Mouse (Mus musculus) heart, embryonic 16.5 days (tissue): Measurements from ENCODE around the gene Tpcn1. TPM values are rescaled to one million over a fixed set of nuclear protein-coding genes. Genes with fewer than 3 reads are reported as not detected.

Experiments
- ATAC-seq: fragments of 200-750 bp; cut with Nextera tagmentation; replicated peaks from 2 replicates; pipeline ENCODE4 v1.8.0; 2017; ENCODE audit warnings: moderate number of reproducible peaks; ENCODE audit not compliant: insufficient read depth, low FRiP score; ENCODE audit errors: extremely low read depth
- H3K27ac ChIP-seq: fragments of 300-500 bp; sonication (generic); 2 replicates; pipeline ENCODE4 v1.5.1; 2014; ENCODE audit warnings: mild to moderate bottlenecking, low read length, control low read depth, moderate library complexity
- H3K27me3 ChIP-seq: fragments of 300-500 bp; sonication (generic); 2 replicates; pipeline ENCODE4 v1.6.1; 2014; ENCODE audit warnings: low read length, mixed read lengths; ENCODE audit not compliant: control insufficient read depth, insufficient read depth
- H3K36me3 ChIP-seq: fragments of 300-500 bp; sonication (generic); 2 replicates; pipeline ENCODE4 v1.6.1; 2014; ENCODE audit not compliant: control insufficient read depth, insufficient read depth
- H3K4me1 ChIP-seq: fragments of 300-500 bp; sonication (generic); 2 replicates; pipeline ENCODE4 v1.6.1; 2014; ENCODE audit warnings: low read length, mixed read lengths; ENCODE audit not compliant: control insufficient read depth, insufficient read depth
- H3K4me2 ChIP-seq: fragments of 300-500 bp; sonication (generic); 2 replicates; pipeline ENCODE4 v1.6.1; 2014; ENCODE audit warnings: low read depth, mild to moderate bottlenecking, control low read depth, low read length
- H3K4me3 ChIP-seq: fragments of 300-500 bp; sonication (generic); 2 replicates; pipeline ENCODE4 v1.5.1; 2014; ENCODE audit warnings: mild to moderate bottlenecking, control low read depth, low read length
- H3K9ac ChIP-seq: fragments of 300-500 bp; sonication (generic); 2 replicates; pipeline ENCODE4 v1.6.1; 2014; ENCODE audit warnings: low read length, control low read depth
- H3K9me3 ChIP-seq: fragments of 300-500 bp; sonication (generic); replicated peaks from 2 replicates; pipeline ENCODE4 v1.6.1; 2016; ENCODE audit warnings: low read length; ENCODE audit not compliant: control insufficient read depth
- WGBS: fragments of 180-500 bp; shearing (Covaris S2); extraction: QIAGEN DNeasy Blood & Tissue Kit; methylation state at CpG from one replicate; pipeline ENCODE4 v1.1.7; 2014; 5-methylcytosine and 5-hydroxymethylcytosine counted together
- polyA plus RNA-seq: library from polyadenylated mRNA; unstranded; fragments of >200 nt; fragmentation: Nextera tagmentation; extraction: Ambion mirVana; gene quantifications from 2 replicates; pipeline ENCODE4 v1.2.1, GENCODE M21; 2015

Tpcn1 gene
- polyA plus RNA-seq: 14.5 TPM in 2 replicates

- H3K27me3 ChIP-seq: no peaks in the 10 kb centered on the region
- H3K4me2 ChIP-seq: peak within 1 kb of the TSS; percentile 81
- WGBS: under 1% methylated on average over 35 of the region's 35 CpGs
- H3K36me3 ChIP-seq: peaks cover 15% of the 10 kb centered on the region
- peak within 1 kb of the TSS; percentile 88 for H3K9ac ChIP-seq
- peak within 1 kb of the TSS; percentile 74 for H3K27ac ChIP-seq
- H3K4me1 ChIP-seq: peaks cover 22% of the 10 kb centered on the region
- H3K4me3 ChIP-seq: peak within 1 kb of the TSS; percentile 79
- peaks cover 5% of the 10 kb centered on the region; the same call in 1 of the 2 replicates for H3K9me3 ChIP-seq
- peak; percentile 99 for ATAC-seq
Observed at GRCm38 (mm10) chr5:120588569-120589094, at the start of gene Tpcn1, which contains the start of gene Iqcd. Gene Tpcn1 (minus strand): TSS chr5:120588673. Gene Iqcd (plus strand): TSS chr5:120589016.

DNA sequence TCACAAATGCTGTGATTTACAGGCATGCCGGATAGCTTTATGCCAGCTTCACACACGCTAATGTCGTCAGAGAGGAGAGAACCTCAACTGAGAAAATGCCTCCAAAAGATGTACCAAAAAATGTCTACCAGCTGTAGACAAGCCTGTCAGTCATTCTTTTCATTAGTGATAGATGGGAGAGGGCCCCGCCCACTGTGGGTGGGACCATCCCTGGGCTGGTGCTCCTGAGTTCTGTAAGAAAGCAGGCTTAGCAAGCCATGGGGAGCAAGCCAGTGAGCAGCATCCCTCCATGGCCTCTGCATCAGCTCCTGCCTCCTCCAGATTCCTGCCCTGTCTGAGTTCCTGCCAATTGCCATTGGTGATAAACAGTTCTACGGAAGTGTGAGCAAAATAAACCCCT, 47.2 kb upstream of the Tpcn1 start:
- Histone ChIP-seq H3K4me3 (no peak overlapping the region), H3K36me3 (no peaks in the 10 kb centered on the region), H3K27ac (no peak overlapping the region), H3K4me2 (no peak overlapping the region), H3K27me3 (no peaks in the 10 kb centered on the region; the same call in 1 of the 2 replicates), H3K9me3 (peaks cover 8% of the 10 kb centered on the region), H3K4me1 (peaks cover 2% of the 10 kb centered on the region; the same call in 1 of the 2 replicates), H3K9ac (no peak overlapping the region)
- whole genome bisulfite sequencing: 80% methylated on average over 5 of the region's 5 CpGs
- no peak for ATAC-seq

DNA sequence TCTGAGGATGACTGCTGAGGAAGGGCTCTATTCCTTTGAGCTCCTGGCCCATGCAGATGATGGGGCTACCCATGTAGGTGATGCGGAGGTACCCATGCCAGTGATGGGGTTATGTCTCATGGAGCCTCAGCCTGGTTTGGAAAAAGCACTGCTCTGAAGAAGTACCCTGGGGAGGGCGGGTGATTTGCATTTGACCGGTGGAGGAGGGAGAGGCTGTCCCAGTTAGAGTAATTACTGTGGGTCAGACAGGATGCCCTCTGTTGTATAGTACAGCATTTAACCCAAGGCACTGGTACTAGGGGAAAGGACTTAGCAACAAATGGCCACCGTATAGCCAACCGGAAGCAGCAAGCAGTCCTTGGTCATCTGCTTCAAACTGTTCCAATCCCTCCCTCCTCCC, 46.4 kb upstream of the Tpcn1 start:
- ATAC-seq: no peak
- no peak overlapping the region for H3K9ac ChIP-seq
- H3K4me1 ChIP-seq: peaks cover 2% of the 10 kb centered on the region; the same call in 1 of the 2 replicates
- H3K27me3 ChIP-seq: peaks cover 3% of the 10 kb centered on the region; the same call in 1 of the 2 replicates
- no peak overlapping the region for H3K27ac ChIP-seq
- H3K4me3 ChIP-seq: no peak overlapping the region
- H3K4me2 ChIP-seq: no peak overlapping the region
- H3K36me3 ChIP-seq: no peaks in the 10 kb centered on the region
- 40% methylated on average over 5 of the region's 5 CpGs for WGBS
- H3K9me3 ChIP-seq: peaks cover 8% of the 10 kb centered on the region

- Histone ChIP-seq H3K9ac (no peak within 1 kb of the TSS), H3K9me3 (peaks cover 8% of the 10 kb centered on the region), H3K27me3 (peaks cover 5% of the 10 kb centered on the region; the same call in 1 of the 2 replicates), H3K4me2 (no peak within 1 kb of the TSS), H3K27ac (no peak within 1 kb of the TSS), H3K4me3 (no peak within 1 kb of the TSS), H3K4me1 (peaks cover 2% of the 10 kb centered on the region; the same call in 1 of the 2 replicates), H3K36me3 (no peaks in the 10 kb centered on the region)
- 36% methylated on average over 9 of the region's 9 CpGs for WGBS
- no peak for ATAC-seq
Observed at GRCm38 (mm10) chr5:120634131-120634530, 45.7 kb upstream of the Tpcn1 start, which contains the start of gene Cfap73. Gene Cfap73 (minus strand): TSS chr5:120634235.

DNA sequence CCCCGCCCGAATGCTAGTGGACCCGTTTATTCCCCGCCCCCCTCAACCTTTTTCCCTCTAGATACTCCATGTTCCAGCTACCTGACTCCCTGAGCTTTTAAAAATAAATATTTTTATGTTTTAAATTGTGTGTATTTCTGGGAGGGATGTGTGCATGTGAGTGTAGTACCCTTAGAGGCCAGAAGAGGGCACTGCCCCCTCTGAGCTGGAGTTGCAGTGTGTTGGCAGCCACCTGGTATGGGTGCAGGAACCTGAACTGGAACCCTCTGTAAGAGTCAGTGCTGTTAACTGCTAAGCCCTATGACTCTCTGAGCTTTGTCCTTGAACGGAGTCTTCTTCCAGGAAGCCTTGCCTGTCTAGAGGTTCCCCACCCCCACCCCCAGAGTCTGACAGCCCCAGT, 43.4 kb upstream of the Tpcn1 start:
- WGBS: 93% methylated on average over 5 of the region's 5 CpGs
- H3K9ac ChIP-seq: no peak overlapping the region
- H3K36me3 ChIP-seq: peaks cover 6% of the 10 kb centered on the region; the same call in 1 of the 2 replicates
- no peak overlapping the region for H3K4me2 ChIP-seq
- no peak overlapping the region for H3K27ac ChIP-seq
- H3K4me3 ChIP-seq: no peak overlapping the region
- ATAC-seq: no peak
- peaks cover 5% of the 10 kb centered on the region; the same call in 1 of the 2 replicates for H3K27me3 ChIP-seq
- H3K9me3 ChIP-seq: peaks cover 8% of the 10 kb centered on the region
- peaks cover 8% of the 10 kb centered on the region for H3K4me1 ChIP-seq

DNA sequence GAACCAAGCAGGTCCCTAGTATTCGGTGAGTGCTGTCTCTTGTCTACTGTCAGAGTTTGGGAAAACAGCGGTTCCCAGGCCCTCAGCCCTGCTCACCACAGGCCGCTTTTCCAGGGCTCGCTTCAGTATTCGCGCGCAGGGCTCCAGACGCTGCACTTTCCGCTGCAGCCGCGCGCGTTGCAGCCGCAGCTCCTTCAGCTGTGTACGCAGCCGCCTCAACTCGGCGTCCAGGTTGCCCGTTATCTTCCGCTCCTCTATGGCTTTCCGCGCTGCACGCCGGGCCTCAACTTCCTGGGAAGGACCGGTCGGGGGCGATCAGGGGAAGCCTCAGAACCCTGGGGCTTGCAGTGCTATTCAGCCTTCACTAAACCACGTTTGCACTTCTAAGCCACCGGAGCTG, 42.7 kb upstream of the Tpcn1 start:
- WGBS: 6% methylated on average over 29 of the region's 29 CpGs
- H3K4me3 ChIP-seq: peak overlapping the region; percentile 33

DNA sequence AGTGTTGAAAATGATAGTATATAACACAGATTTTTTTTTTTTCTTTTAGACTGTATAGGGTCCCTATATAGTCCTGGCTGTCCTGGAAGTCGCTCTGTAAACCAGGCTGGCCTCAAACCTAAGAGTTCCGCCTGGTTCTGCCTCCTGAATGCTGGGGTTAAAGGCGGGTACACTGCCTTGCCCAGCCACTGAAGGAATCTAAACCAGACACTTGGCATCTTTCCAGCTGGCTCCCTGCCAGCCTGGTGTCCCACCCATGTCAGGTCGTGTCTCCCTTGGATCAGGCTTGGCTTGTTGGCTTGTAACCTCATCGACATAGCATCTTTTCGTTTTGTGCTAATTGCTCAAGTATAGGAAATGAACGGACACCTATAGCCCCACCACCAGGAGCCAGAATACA, 40.2 kb upstream of the Tpcn1 start:
- Histone ChIP-seq H3K4me2 (no peak overlapping the region), H3K4me1 (peaks cover 6% of the 10 kb centered on the region; the same call in 1 of the 2 replicates), H3K9me3 (peaks cover 5% of the 10 kb centered on the region), H3K27ac (no peak overlapping the region), H3K27me3 (peaks cover 5% of the 10 kb centered on the region; the same call in 1 of the 2 replicates), H3K9ac (no peak overlapping the region), H3K36me3 (peaks cover 18% of the 10 kb centered on the region), H3K4me3 (no peak overlapping the region)
- WGBS: 48% methylated on average over 7 of the region's 7 CpGs
- ATAC-seq: 0 out of 2 replicates have a peak, but pooled peaks have one; percentile 25

More for the DNA sequence above, 42.7 kb upstream of the Tpcn1 start:
- Histone ChIP-seq H3K27me3 (peaks cover 5% of the 10 kb centered on the region; the same call in 1 of the 2 replicates), H3K27ac (no peak overlapping the region), H3K4me1 (peaks cover 8% of the 10 kb centered on the region), H3K4me2 (peak overlapping the region; percentile 60), H3K36me3 (peaks cover 8% of the 10 kb centered on the region), H3K9ac (peak overlapping the region; percentile 37; the same call in 1 of the 2 replicates), H3K9me3 (peaks cover 8% of the 10 kb centered on the region)
- no peak for ATAC-seq

- no peak for ATAC-seq
Observed at GRCm38 (mm10) chr5:120627515-120628300, 39.2 kb upstream of the Tpcn1 start.

GRCm38 (mm10) chr5:120626399-120626798, 37.9 kb upstream of the Tpcn1 start:
- Histone ChIP-seq H3K4me1 (peaks cover 12% of the 10 kb centered on the region), H3K27me3 (peaks cover 5% of the 10 kb centered on the region; the same call in 1 of the 2 replicates), H3K9ac (no peak overlapping the region), H3K36me3 (peaks cover 27% of the 10 kb centered on the region), H3K4me3 (no peak overlapping the region), H3K4me2 (no peak overlapping the region), H3K9me3 (no peaks in the 10 kb centered on the region), H3K27ac (no peak overlapping the region)
- WGBS: 48% methylated on average over 19 of the region's 19 CpGs
- no peak for ATAC-seq

More at GRCm38 (mm10) chr5:120627515-120628300, 39.2 kb upstream of the Tpcn1 start:
- H3K4me2 ChIP-seq: no peak overlapping the region
- H3K4me3 ChIP-seq: no peak overlapping the region
- peaks cover 23% of the 10 kb centered on the region for H3K36me3 ChIP-seq
- H3K9ac ChIP-seq: no peak overlapping the region
- peaks cover 5% of the 10 kb centered on the region; the same call in 1 of the 2 replicates for H3K27me3 ChIP-seq
- H3K27ac ChIP-seq: no peak overlapping the region
- H3K9me3 ChIP-seq: peaks cover 5% of the 10 kb centered on the region
- 89% methylated on average over 15 of the region's 15 CpGs for WGBS
- peaks cover 6% of the 10 kb centered on the region for H3K4me1 ChIP-seq
